Mouse (Mus musculus): ENCODE measurements around the gene Syn3. TPM values are rescaled to one million over a fixed set of nuclear protein-coding genes. Genes with fewer than 3 reads are reported as not detected.

Syn3 gene
- polyA plus RNA-seq, 1 experiment from 2014 or later, result 5.9 TPM

GRCm38 (mm10) chr10:86410868-86411267, 87.8 kb downstream of the Syn3 start:
- ATAC-seq (replicated peaks; ENCODE audit: low FRiP score, low read depth) (no peak), DNase-seq (ENCODE audit: low spot score) (no peak)
- Histone ChIP-seq H3K4me3 (replicated peaks; ENCODE audit: low read depth, low read length) (no peak overlapping the region), H3K4me2 (ENCODE audit: low read length) (no peak overlapping the region), H3K9ac (ENCODE audit: low read depth, low read length) (no peak overlapping the region), H3K27me3 (ENCODE audit: insufficient read depth, low read length) (no peaks in the 10 kb centered on the region), H3K36me3 (ENCODE audit: insufficient read depth, low read length) (no peaks in the 10 kb centered on the region), H3K27ac (no peak overlapping the region), H3K9me3 (replicated peaks; ENCODE audit: low read length) (no peaks in the 10 kb centered on the region), H3K4me1 (replicated peaks; ENCODE audit: insufficient read depth, low read length) (no peaks in the 10 kb centered on the region)
- WGBS, result 85% methylated on average over 6 of the region's 6 CpGs
- TF ChIP-seq CTCF (IDR thresholded peaks at IDR 0.05; ENCODE audit: low read depth), result no peak

- DNase-seq (ENCODE audit: low spot score) (peak; percentile 62), ATAC-seq (replicated peaks; ENCODE audit: low FRiP score, low read depth) (no peak)
- Histone ChIP-seq H3K27ac (no peak overlapping the region), H3K4me3 (replicated peaks; ENCODE audit: low read depth, low read length) (no peak overlapping the region), H3K27me3 (ENCODE audit: insufficient read depth, low read length) (no peaks in the 10 kb centered on the region), H3K36me3 (ENCODE audit: insufficient read depth, low read length) (no peaks in the 10 kb centered on the region), H3K4me2 (ENCODE audit: low read length) (no peak overlapping the region), H3K9ac (ENCODE audit: low read depth, low read length) (no peak overlapping the region), H3K9me3 (replicated peaks; ENCODE audit: low read length) (no peaks in the 10 kb centered on the region), H3K4me1 (replicated peaks; ENCODE audit: insufficient read depth, low read length) (no peaks in the 10 kb centered on the region)
- TF ChIP-seq CTCF (IDR thresholded peaks at IDR 0.05; ENCODE audit: low read depth), result no peak
- WGBS, result 46% methylated on average over 4 of the region's 4 CpGs
Observed at GRCm38 (mm10) chr10:86406952-86407351, 91.7 kb downstream of the Syn3 start.

GRCm38 (mm10) chr10:86398347-86398720, 100.4 kb downstream of the Syn3 start:
- no peak for TF ChIP-seq CTCF (IDR thresholded peaks at IDR 0.05; ENCODE audit: low read depth)
- DNase-seq (ENCODE audit: low spot score) (no peak), ATAC-seq (replicated peaks; ENCODE audit: low FRiP score, low read depth) (no peak)
- Histone ChIP-seq H3K4me2 (ENCODE audit: low read length) (no peak overlapping the region), H3K9me3 (replicated peaks; ENCODE audit: low read length) (no peaks in the 10 kb centered on the region), H3K27ac (no peak overlapping the region), H3K4me1 (replicated peaks; ENCODE audit: insufficient read depth, low read length) (no peaks in the 10 kb centered on the region), H3K27me3 (ENCODE audit: insufficient read depth, low read length) (no peaks in the 10 kb centered on the region), H3K36me3 (ENCODE audit: insufficient read depth, low read length) (no peaks in the 10 kb centered on the region), H3K4me3 (replicated peaks; ENCODE audit: low read depth, low read length) (no peak overlapping the region), H3K9ac (ENCODE audit: low read depth, low read length) (no peak overlapping the region)
- WGBS, result 72% methylated on average over 2 of the region's 2 CpGs

GRCm38 (mm10) chr10:86397577-86398346, 100.9 kb downstream of the Syn3 start:
- Histone ChIP-seq H3K9me3 (replicated peaks; ENCODE audit: low read length) (no peaks in the 10 kb centered on the region), H3K27ac (no peak overlapping the region), H3K4me1 (replicated peaks; ENCODE audit: insufficient read depth, low read length) (no peaks in the 10 kb centered on the region), H3K4me3 (replicated peaks; ENCODE audit: low read depth, low read length) (no peak overlapping the region), H3K36me3 (ENCODE audit: insufficient read depth, low read length) (no peaks in the 10 kb centered on the region), H3K27me3 (ENCODE audit: insufficient read depth, low read length) (no peaks in the 10 kb centered on the region), H3K4me2 (ENCODE audit: low read length) (no peak overlapping the region), H3K9ac (ENCODE audit: low read depth, low read length) (no peak overlapping the region)
- ATAC-seq (replicated peaks; ENCODE audit: low FRiP score, low read depth), result no peak
- TF ChIP-seq CTCF (IDR thresholded peaks at IDR 0.05; ENCODE audit: low read depth), result no peak
- DNase-seq (ENCODE audit: low spot score), result no peak
- 60% methylated on average over 4 of the region's 4 CpGs for WGBS

GRCm38 (mm10) chr10:86392399-86392798, 106.3 kb downstream of the Syn3 start:
- ATAC-seq (replicated peaks; ENCODE audit: low FRiP score, low read depth) (no peak), DNase-seq (ENCODE audit: low spot score) (no peak)
- TF ChIP-seq CTCF (IDR thresholded peaks at IDR 0.05; ENCODE audit: low read depth), result no peak
- no peaks in the 10 kb centered on the region for H3K9me3 ChIP-seq (replicated peaks; ENCODE audit: low read length)
- no peak overlapping the region for H3K9ac ChIP-seq (ENCODE audit: low read depth, low read length)
- 88% methylated on average over 3 of the region's 3 CpGs for WGBS
- H3K27me3 ChIP-seq (ENCODE audit: insufficient read depth, low read length), result no peaks in the 10 kb centered on the region
- H3K4me3 ChIP-seq (replicated peaks; ENCODE audit: low read depth, low read length), result no peak overlapping the region
- peaks cover 8% of the 10 kb centered on the region; the same call in 1 of the 2 replicates for H3K4me1 ChIP-seq (replicated peaks; ENCODE audit: insufficient read depth, low read length)
- no peak overlapping the region for H3K27ac ChIP-seq
- H3K36me3 ChIP-seq (ENCODE audit: insufficient read depth, low read length), result no peaks in the 10 kb centered on the region
- no peak overlapping the region for H3K4me2 ChIP-seq (ENCODE audit: low read length)

GRCm38 (mm10) chr10:86389913-86390312, 108.8 kb downstream of the Syn3 start:
- WGBS, result 74% methylated on average over 2 of the region's 2 CpGs
- Histone ChIP-seq H3K27ac (no peak overlapping the region), H3K9me3 (replicated peaks; ENCODE audit: low read length) (no peaks in the 10 kb centered on the region), H3K36me3 (ENCODE audit: insufficient read depth, low read length) (no peaks in the 10 kb centered on the region), H3K4me1 (replicated peaks; ENCODE audit: insufficient read depth, low read length) (peaks cover 8% of the 10 kb centered on the region; the same call in 1 of the 2 replicates), H3K9ac (ENCODE audit: low read depth, low read length) (no peak overlapping the region), H3K4me2 (ENCODE audit: low read length) (no peak overlapping the region), H3K27me3 (ENCODE audit: insufficient read depth, low read length) (no peaks in the 10 kb centered on the region), H3K4me3 (replicated peaks; ENCODE audit: low read depth, low read length) (no peak overlapping the region)
- no peak for TF ChIP-seq CTCF (IDR thresholded peaks at IDR 0.05; ENCODE audit: low read depth)
- ATAC-seq (replicated peaks; ENCODE audit: low FRiP score, low read depth), result no peak
- no peak for DNase-seq (ENCODE audit: low spot score)

All from kidney, postnatal 0 days (tissue).